Mouse (Mus musculus): ENCODE measurements at regions not wholly inside any gene's neighbourhood (a gene's known extent, or its start where the extent isn't known, plus 50 kb on each side); places are given as distances from the start of the nearest gene placed in this dataset.

DNA sequence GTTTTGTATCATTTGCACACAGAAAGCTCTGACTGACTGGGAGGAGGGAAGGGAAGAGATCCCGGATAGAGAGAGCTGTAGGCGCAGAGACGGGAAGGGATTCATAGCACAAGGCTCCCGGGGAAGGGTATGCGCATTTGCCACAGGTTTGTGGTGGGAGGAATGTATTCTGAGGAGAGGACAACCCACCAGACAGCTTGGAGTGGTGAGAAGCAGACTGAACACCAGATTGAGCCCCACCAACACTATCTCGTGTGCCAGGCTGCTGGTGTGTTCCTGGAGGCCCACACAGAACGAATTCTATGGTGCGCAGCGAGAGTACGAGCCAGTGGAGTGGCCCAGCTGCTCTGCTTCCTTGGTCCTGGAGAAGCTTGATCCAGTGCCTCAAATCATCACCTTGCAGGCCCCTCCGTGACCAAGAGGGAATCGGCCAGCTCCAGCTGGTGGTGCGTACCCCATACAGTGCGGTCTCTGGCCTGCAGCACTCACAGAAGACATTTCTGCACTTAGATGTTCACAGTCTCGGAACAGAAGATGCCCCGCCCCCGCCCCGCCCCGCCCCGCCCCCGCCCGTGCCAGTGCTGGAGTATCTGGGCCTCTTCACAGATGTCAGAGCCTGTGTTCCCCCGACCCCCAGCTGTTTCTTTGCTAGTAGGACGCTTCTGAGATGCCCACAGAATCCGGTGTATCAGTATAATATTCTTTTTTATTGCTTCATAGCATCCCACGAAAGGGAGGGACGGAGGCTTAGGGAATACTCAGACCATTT lies 92.8 kb upstream of the Tmem189 start:
- no peak for DNase-seq (ENCODE audit: extremely low spot score, low spot score)

DNA sequence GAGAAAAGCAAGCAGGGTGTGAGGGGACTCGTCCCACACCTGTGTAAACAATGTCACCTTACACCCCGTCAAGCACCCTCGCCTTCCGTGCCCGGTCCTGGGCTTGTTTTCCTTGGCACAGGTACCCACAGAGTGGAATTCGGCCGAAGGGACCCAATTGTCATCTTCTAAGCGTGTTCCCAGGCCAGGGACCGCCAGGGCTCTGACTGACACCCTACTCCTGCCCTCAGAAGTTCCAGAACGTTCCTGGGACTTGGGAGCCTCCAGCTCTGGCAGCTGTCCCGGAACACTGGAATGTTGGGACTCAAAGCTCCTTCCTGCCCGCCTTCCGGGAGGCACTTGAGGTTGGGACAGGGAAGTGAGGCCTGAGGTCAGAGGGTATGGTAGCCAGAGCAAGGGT lies 91.9 kb upstream of the Tmem189 start:
- no peak for DNase-seq (ENCODE audit: extremely low spot score, low spot score)

DNA sequence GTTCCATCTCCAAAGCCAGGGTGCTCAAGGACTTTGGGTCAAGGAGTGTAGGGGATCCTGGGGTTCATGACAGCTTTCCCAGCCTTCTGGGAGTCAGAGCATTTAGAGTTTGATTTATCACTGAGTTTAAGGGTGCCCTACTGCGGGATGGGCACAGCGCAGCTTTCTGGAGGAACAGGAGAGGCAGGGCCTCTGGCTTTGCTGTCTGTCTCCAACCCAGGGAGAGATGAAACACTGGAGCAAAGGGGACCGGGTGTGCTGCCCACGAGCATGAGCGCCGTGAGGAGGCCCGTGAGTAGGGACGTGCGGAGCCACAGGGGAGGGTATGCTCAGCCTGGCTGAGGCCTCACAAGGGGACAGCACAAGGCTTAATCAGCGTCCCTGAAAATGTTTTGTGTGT lies 89.1 kb upstream of the Tmem189 start:
- DNase-seq (ENCODE audit: extremely low spot score, low spot score), result no peak

DNA sequence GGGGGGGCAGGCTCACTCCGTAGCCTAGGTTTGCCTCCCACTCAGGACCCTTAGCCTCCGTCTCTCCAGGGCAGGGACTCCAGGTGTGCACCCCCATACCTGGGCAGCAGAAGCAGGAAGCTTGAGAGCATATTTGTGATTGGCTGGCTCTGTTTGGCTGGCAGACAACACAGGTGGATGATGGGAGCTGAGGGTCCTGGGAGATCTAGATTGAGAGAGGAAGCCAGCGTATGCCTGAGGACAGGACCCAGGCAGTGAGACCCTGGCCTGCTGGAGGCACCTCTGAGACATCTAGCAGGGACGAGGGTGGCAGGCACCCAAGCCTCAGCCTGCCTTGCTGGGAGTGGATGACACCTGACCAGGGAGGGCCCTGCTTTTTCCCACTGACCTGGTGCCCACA lies 88.6 kb upstream of the Tmem189 start:
- no peak for DNase-seq (ENCODE audit: extremely low spot score, low spot score)

DNA sequence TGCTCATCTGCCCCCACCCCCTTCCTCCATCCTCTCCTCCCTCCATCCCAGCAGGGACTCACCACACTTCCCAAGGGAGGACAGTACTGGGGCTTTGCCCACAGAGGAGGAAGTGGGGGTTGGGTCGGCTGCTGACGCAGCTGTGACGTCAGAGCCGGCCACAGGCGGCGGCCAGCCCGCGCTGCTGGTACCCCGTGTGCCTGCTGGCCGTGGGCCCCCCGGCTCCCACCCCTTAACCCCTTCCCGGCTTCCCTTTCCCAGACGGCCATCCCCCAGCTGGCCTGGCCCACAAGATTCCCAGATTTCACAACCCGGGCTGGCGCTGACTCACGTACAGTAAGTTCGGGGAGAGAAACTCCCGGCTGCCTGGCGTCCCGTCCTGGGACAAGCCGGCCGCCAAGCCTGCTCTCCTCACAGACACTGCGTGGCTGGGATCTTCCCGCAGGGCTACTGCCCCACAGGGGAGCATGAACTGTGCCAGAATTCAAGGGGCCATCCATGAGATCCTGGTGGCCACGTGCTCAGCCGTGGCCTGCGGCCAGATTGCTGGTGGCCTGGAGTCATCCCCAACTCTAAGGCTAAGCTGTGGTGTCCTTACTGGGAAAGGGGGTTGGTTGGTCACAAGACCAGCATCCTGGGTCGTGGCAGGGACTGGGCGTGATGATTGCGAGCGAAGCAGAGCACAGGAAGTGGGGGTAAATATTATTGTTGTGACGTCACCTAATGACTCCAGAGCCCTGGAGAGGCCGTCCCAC lies 87.9 kb upstream of the Tmem189 start:
- peak; percentile 78 for DNase-seq (ENCODE audit: extremely low spot score, low spot score)

DNA sequence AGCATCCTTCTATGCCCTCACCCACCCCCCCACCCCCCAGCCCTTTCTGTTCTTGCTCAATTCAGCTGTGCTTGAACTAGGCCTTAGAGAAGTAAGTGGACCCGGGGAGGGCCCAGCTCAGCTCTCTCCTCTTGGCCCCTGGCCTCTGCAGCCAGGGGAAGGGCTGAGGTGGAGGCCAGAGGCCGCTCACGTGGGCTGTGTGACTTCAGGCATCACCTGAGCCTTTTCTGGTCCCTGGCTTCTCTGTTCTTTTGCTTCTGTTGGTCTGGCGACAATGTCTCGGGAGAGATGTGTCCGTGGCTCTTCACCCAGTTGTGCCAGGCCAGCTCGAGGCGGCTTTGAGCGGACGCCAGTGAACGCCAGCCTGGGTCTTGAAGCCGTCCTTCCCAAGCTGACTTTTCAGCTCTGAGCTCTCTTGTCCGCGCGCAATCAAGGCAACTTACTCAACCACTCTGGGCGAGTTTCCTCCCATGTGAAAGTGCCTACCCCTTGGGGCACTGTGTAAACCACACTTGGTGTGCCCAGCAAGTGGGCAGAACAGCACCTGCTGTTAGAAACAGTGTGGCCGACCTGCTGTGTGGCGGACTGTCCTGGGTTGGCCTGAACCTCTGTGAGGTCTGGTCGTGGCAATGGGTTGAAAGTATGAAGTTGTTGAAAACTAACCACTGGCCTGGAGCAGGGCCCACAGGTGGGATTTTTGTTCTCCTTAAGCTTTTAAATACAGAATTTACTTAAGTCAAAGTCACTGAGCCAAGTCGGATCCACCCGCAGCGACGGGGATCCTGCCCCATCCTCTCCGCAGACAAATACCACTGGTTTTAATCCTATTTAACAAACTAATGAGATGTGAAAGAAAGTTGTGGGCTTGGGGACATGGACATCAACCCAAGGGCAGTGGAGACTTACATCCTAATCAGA lies 86.9 kb upstream of the Tmem189 start:
- DNase-seq (ENCODE audit: extremely low spot score, low spot score), result no peak

DNA sequence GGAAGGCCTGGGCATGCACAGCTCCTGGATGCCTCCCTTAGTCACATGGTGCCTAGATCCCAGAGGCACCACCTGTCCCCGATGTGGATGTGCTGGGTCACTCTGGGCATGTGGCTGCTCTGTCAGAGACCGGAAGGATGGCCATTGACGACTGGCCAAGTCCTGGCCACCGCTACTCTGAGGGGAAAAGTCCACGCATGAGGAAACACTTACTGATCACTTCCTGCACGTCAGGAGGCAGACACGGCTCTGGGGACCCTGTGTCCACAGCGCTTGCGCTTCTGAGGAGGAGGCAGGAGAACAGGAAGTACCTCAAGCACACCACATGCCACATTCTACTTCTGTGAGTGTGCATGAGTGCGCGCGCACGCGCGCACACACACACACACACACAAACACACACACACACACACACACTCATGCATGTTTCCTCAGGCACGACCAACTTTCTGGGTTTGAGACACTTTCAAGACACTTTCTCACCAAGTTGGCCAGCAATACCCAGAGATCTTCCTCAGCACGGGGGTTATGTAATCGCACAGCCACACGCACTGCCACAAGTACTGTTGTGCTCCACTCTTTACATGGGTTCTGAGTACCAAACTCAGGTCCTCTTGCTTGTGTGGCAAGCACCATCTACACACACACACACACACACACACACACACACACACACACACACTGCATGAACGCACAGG lies 85.7 kb upstream of the Tmem189 start:
- DNase-seq (ENCODE audit: extremely low spot score, low spot score), result no peak

DNA sequence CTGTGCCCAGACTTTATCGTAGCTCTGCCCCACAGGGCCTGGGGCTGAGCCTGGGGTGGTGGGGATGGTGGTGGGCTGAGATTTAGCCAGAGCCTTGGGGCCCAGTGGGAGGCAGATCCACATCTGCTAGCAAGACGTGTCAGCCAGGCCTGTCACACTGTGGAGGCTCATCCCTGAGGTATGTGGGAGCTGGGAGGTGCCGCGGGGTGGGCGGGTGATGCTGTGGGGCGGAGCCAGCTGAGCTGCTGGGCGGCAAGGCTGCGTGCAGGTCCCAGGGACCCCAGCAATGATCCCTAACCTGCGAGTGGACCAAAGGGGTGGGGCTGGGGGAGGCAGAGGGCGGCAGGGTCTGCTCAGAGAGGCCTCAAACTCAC lies 85.2 kb upstream of the Tmem189 start:
- no peak for DNase-seq (ENCODE audit: extremely low spot score, low spot score)

GRCm38 (mm10) chr2:167774166-167774805 lies 84.7 kb upstream of the Tmem189 start:
- DNase-seq (ENCODE audit: extremely low spot score, low spot score), result no peak

GRCm38 (mm10) chr2:167772834-167773233 lies 83.2 kb upstream of the Tmem189 start:
- DNase-seq (ENCODE audit: extremely low spot score, low spot score), result no peak

DNA sequence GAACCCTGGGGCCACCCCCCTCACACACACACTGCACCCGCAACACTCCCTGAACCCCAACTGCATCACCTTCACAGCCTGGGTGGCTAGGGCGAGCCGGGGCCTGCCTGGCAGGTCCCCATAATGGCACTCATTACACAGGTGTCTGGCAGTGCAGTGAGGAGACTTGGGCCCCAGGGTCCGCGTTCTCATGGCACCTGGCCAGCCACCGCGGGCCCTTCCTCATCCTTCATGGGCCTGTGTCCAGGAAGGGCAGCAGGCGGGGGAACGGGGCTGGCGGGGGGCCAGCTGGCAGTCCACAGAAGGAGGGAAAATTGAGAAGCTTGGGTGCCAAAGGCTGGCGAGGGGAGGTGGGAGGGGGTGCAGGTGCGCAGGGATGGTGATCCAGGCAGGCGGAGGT lies 78.3 kb upstream of the Tmem189 start:
- no peak for DNase-seq (ENCODE audit: extremely low spot score, low spot score)

GRCm38 (mm10) chr2:167767371-167767770 lies 77.7 kb upstream of the Tmem189 start:
- no peak for DNase-seq (ENCODE audit: extremely low spot score, low spot score)

- DNase-seq (ENCODE audit: extremely low spot score, low spot score), result no peak
Measured at GRCm38 (mm10) chr2:167765811-167766210, 76.2 kb upstream of the Tmem189 start.

GRCm38 (mm10) chr2:167765072-167765800 lies 75.6 kb upstream of the Tmem189 start:
- DNase-seq (ENCODE audit: extremely low spot score, low spot score), result peak; percentile 58

DNA sequence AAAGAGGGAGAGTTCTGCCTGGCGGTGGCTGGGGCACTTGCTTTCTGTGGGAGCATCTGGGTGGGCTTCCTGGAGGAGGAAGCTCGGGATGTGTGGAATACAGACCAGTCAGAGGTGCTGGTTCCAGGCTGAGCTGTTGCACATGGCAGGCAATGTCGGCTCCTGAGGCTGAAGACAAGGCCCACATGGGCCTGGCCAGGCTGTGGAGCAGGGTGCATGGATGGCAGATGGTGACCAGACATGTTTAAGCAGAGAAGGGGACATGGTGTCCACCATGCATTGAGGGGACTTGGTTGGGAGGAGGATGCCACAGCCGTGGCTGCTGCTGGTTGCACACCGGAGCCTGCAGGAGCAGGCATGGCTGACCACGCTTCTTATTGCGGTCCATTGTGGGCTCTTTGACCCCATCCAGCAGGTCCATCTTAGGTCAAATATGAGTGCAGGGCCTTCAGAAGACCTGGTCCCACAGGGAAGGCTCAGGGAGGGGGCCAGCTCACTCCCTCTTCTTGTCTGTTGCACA lies 74.3 kb upstream of the Tmem189 start:
- DNase-seq (ENCODE audit: extremely low spot score, low spot score), result no peak

DNA sequence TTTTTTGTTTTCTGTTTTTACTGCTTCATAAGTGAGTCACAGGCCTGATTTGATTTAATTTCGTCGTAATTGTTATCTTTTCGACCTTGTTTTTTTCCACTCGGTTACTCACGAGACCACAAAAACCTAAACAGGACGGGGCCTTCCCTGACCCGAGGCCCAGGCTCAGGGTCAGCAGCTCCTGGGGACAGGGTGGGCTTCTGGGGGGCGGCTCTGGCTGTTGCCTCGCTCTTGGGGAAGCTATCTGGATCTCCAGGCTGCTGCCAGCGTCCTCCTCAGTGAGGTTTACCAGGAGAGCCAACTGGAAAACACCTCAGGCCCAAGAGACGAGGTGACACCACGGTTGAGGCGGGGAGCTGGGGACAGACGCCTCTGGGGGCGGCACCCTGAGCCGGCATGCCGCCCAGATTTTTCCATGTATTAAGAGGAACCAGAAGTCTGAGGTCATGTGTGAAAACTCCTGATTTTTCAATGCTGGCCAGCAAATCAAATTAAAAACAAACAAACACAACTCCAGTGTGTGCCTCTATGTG lies 71.8 kb upstream of the Tmem189 start:
- DNase-seq (ENCODE audit: extremely low spot score, low spot score), result no peak

- no peak for DNase-seq (ENCODE audit: extremely low spot score, low spot score)
Measured at GRCm38 (mm10) chr2:167760681-167761403, 71.2 kb upstream of the Tmem189 start.

DNA sequence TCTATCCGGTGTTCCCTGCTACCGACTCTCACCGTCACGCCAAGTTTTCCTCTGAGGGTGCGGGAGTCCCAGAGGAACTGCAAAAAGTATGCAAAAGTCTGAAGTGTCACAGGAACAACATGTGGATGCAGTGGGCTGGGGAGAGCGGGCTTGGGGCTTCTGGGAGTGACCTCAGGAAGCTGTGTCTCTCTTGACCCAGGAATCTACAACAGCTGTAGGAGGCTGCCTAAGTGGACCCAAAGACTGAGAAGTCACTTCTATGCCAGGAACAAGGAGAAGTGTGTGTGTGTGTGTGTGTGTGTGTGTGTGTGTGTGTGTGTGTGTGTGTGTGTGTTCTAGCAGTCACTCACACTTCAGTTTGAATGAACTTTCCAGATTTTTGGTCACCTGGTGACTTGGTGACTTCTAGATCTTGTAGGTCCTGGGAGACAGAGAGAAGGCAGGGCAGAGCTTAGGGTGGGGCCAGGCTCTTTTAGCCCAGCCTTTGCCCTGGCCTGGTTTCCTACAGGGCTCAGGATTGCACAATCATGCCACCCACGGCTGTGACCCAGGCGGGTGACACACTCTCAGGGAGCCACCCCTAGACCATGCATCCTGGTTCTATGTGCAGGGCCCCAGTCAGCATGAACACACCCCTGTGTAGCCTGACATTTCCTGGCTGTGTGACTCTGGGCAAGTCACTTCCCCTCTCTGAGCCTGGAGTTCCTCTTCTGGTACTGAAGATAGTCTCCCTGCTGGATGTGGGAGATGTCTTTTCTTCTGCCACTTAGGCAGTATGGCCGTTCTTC lies 70.2 kb upstream of the Tmem189 start:
- DNase-seq (ENCODE audit: extremely low spot score, low spot score), result no peak
